Mouse (Mus musculus) bone marrow, adult 2 months (tissue): ENCODE data around the gene Stim2.

ENCODE experiments used
- CTCF ChIP-seq: fragments of 200-500 bp; IDR thresholded peaks from 2 replicates; pipeline ENCODE4 v1.5.1; 2011; ENCODE audit warnings: low read length, control low read depth; ENCODE audit not compliant: control insufficient read depth, insufficient read depth
- POLR2A ChIP-seq: fragments of 200-500 bp; IDR thresholded peaks from 2 replicates; pipeline ENCODE4 v1.6.1; 2011; ENCODE audit warnings: low read depth, mild to moderate bottlenecking, control low read depth, low read length, borderline replicate concordance; ENCODE audit not compliant: control insufficient read depth

- TF ChIP-seq CTCF (no peak), POLR2A (no peak)
Observed at GRCm38 (mm10) chr5:53961229-53961628, 37.1 kb upstream of the Stim2 start.
